Mouse (Mus musculus) thymus, adult 18-20 months (tissue): ENCODE measurements around the gene Hdgfl2.
"Not testable (repeated sequence)": the region's sequence is repeated elsewhere in the genome, so short reads cannot be mapped to it uniquely, and the experiment has no call there.

Experiments
- DNase-seq, 2 experiments: peaks; one replicate each; pipeline ENCODE4 v3.0.0; 2022; ENCODE audit warnings: mixed read lengths in 2 of 2

Hdgfl2 gene

DNA sequence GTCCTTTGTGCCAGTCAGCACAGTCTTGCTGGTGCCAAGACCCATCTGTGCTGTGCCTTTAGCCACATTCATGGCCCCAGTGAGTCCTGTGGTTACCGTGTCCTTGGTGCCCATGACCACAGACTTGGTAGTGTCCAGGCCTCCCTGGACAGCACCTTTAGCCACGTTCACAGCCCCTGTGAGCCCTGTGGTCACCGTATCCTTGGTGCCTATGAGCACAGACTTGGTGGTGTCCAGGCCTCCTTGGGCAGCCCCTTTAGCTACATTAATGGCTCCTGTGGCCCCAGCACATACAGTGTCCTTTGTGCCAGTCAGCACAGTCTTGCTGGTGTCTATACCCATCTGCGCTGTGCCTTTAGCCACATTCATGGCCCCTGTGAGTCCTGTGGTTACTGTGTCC lies 27.0 kb downstream of the Hdgfl2 start:
- DNase-seq, result not testable (repeated sequence)

DNA sequence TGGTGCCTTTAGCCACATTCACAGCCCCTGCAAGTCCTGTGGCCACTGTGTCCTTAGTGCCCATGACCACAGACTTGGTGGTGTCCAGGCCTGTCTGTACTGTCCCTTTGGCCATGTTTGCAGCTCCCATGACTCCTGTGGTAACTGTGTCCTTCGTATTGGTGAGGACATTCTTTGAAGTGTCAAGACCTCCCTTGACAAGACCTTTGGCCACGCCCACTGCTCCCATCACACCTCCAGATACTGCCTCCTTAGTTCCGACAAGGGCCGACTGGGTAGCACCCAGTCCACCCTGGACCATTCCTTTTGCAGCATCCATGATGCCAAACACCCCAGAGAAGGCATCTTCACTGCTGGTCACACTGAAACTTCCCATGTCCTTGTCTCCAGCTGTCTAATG lies 27.5 kb downstream of the Hdgfl2 start:
- no peak for DNase-seq

DNA sequence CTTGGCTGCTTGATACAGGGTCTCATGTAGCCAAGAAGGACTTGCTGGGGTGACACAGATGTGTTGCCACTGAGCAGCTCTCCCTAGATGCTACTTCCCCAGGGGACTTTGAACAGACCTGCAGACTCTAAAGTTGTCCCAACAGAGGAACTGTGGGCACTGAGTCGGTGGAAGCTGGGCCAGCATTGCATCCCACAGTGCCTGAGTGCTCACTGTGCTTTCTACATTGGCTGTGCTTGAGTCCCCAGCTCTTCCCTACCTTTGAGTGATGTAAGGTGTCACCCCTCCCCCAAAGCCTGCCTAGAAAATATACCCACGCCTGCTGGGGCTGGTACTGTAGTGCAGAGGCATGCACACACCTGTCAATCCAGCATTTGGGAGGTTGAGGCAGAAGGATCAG lies 28.3 kb downstream of the Hdgfl2 start:
- DNase-seq, result no peak

DNA sequence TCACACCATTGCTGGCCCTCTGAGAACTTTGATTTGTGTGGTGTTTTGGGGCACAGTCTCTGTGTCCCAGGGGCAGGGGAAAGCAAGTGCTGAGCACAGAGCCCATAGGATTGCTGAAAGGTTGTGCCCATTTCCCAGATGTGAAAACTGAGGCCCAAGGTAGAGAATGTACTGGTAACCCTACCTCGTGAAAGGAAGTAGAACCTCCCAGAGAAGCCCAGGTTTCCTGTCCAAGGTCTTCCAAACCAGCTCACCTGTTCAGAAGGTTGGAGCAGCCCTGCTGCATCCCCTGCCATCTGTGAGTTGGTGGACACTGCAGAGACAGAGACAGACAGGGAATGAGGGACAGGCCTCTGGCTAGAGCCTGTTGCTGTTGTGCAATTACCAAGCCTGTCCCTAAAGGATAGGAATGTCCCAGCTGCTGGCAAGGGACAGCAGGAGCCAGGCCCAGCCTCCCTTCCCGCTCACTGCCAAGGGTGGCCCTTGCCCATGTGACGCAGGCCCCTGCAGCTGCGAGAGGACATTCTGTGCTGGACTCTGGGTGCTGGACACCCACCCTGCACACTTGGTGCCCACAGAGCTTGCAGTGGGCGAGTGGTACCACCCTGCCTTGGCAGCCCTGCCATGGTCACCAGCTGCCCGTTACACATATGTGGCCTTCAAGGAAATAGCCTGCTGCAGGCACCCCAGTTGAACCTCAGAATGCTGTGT lies 29.1 kb downstream of the Hdgfl2 start:
- no peak for DNase-seq

DNA sequence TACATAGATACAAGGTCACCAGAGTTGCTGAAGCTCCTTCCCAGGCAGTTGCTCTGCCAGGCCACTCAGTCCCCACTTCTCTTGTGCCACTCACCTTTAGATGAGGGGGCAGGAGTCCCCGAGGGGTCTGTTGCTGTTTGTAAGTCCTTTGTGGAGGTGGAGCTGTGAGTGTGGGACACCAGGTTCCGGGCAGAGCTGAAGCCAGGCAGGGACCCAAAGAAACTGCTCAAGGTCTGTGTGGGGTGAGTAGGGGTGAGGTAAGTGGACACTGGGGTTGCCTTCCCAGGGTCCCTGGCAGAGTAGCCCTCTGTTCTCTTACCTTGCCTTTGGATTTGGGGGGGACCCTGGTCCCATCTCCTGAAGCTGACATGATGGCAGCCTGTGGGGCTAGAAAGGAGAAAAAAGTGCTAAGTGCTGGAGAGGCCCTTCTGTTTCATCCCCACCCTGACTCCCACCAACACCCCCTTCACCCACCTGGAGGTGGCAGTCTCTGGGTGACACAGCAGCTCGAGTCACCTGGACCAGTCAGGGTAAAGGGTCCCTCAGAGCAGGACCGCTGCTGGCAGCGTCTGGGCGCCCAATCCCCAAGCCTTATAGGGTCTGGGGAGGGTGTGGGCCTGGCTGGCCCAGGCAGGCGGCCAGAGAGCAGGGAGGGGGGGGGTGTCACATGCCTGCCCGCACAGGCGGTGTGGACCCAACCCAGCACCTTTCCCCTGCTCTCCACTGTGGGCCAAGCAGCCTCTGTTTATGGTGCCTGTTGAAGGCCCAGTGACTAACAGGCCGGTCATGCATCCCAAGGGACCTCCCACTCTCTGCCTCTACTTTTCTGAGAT lies 30.0 kb downstream of the Hdgfl2 start, which contains the start of gene Plin4:
TSS of gene Plin4 (minus strand) at position 585 of the 833 bp plus-strand sequence.
- no peak for DNase-seq

DNA sequence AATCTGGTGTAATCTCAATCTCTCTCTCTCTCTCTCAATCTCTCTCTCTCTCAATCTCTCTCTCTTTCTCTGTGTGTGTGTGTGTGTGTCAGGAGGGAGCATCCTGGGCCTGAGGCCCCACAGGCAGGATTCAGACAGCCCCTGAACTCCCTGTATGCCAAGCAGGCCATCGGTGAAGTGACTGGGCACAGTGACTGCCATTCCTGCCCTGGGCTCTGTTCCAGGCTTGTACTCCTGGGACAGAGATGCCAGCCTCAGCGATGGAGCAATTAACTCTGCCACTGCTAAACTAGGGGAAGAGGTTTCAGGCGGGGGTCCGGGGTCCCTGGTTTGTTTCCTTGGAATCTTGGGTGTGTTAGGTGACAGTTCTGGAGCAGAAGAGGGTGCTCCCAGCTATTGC lies 31.1 kb downstream of the Hdgfl2 start:
- no peak for DNase-seq

DNA sequence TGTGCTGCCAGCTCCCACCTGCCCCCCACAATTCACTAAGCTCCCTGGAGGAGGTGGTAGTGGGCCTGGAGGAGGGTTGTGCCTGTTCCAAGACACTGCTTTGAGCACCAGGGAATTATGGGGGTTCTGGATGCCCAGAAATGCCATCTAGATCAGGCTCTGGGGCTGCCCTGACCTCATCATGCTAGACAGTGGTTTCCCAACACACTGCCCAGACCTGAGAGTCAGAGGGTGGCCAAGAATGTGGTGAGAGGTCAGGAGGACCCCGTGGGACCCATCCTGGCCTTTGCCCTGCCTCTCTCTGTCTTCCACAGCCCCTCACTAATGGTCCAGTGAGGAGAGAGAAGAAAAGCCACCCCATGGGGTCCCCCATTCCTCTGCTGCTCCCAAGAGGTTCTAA lies 31.6 kb downstream of the Hdgfl2 start:
- no peak for DNase-seq

DNA sequence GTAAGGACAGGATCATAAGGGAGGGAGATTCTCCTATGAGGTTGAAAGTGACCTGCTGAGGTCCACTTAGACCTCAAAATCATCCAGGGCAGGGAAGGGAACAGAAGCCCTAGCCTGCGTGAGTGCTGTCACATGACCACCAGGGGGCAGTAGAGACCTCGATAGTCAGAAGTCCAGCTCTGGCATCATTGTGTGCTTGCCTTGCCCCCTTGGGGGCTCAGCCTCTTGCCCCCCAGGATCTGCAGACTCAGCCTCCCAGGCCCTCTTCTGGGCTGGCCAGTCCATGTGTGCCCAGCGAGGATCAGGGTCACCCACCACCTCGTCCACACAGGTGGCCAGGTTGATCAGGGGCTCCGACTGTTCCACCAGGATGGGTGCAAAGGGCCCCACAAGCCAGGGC lies 32.4 kb downstream of the Hdgfl2 start:
- DNase-seq, result no peak

DNA sequence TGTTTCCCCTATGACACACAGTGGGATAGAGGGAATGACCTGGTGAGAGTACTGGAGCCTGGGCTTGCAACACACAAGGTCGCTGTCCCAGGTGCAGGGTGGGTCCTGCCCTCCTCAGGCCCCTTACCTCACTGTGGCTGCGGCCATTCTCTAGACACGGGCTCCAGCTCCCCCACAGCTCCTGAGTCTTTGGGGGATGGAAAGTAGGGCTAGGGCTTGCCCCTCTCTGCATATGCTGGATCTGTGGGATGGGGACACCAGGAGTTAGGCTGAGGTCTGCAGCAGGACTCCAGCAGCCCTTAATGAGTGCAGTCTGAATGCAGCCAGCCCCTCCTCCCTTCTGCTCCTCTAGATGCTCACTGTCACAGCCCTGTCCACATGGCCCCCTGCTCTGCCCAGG lies 33.3 kb downstream of the Hdgfl2 start:
- DNase-seq, result no peak

DNA sequence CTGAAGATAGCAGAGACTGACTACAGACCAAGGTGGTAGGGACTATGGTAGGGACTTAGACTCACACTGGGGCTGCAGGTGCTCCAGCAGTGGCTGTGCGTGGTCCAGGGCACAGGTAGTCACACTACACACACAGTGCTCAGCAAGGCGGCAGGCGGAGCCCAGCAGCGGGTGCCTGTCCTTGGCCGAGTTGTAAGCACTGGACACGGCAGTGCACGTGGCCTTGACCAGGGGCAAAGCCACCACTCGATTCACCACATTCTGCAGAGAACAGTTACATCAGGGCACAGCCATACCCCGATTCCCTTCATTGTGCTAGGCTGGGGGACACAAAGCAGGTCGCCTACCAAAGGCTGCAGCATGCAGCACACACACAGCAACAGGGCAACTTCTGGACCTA lies 36.8 kb downstream of the Hdgfl2 start:
- DNase-seq, result no peak

DNA sequence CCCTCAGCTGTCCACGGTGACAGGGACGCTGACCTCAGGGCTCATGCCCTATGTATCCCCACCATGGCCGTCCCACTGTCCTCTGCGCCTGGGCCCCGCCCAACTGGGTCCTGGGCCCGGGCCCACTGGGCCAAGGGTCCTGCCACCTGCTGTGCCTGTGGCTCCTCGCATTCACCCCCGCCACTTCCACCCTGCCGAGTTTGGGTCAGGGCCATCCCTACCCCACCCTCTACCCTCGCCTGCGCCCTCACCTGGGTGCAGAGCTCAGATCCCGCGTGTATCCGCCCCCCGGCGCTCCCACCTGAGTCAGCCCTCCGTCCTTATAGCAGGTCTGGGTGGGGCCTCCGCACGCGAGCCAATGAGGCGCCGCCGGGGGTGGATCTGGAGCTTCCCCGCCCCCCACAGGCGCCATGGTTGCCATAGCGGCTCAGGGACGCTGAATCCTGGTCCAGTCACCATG lies 37.8 kb downstream of the Hdgfl2 start, which contains the start of gene Plin5:
TSS of gene Plin5 (minus strand) at position 346 of the 460 bp plus-strand sequence.
- no peak for DNase-seq

DNA sequence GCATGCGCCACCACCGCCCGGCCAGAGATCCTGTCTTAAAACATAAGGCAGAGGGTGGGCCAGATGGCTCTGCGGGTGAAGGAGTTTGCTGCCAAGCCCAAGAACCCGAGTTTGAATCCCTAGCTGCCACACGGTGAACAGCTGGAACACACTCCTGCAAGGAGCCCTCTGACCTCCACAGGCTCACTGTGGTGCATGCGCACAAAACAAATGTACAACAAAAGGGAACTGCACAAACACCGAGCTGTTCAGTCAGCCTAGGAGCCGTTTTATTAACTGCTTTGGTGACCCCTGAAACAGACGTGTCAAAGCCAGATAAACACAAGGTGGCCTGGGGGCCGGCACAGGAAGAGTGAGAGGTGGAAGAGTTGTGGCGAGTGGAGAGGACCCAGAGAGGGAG lies 40.0 kb downstream of the Hdgfl2 start:
- DNase-seq, result no peak

DNA sequence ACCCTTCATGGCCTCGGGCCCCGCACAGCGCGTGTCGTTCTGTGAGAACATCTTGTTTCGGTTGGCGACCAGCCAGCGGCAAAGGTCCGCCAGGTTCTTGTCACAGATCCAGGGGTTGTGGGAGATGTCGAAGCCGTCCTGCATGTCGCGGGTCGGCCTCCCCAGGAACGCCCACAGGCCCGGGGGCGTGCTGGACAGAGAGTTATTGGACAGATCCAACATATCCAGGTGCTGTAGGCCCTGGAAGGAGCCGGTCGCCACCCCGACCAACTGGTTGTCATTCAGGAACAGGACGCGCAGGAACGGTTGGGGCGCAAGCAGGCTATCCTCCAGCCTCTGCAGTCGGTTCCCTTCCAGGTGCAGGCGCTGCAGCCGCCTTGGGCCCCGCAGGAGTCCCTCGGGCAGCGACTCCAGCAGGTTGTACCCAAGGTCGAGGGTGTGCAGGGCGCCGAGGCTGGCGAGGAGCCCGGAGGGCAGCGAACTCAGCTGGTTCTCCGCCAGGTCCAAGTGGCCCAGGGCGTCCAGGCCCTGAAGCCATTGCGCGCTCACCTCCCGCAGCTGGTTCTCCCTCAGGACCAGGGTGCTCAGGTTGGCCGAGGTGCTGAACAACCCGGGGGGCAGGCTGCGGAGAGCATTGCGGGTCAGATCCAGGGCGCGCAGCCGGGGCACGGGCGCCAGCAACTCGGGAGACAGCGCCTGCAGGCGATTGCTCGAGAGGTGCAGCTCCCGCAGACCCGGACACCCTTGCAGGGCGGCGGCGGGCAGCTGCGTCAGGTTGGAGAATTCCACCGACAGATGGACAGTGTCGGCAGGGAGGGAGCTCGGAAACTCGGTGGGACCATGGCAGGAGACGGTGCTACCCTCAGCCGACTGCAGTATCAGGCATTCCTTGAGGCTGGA lies 40.8 kb downstream of the Hdgfl2 start:
- DNase-seq, result no peak

DNA sequence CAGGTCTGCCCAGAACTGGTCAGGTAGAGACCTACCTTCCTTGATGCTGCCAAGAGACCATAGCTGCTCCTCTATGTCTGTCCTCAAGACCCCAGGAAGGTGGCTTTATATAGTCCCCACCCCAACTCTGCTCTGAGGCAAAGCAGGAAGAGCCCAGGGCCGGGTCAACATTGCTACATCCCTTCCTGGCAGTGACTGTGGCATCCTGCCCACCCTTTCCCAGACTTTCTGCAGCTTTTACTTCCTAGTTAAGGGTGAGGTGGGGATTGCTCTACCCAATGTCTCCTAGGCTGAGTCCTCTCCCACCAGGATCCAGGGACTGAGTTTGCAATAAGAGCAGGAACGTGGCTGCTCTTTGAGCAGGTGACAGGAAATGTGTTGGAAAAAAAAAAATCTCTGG lies 42.4 kb downstream of the Hdgfl2 start, which contains the start of gene Lrg1:
TSS of gene Lrg1 (minus strand) at position 176 of the 400 bp plus-strand sequence.
- no peak for DNase-seq

DNA sequence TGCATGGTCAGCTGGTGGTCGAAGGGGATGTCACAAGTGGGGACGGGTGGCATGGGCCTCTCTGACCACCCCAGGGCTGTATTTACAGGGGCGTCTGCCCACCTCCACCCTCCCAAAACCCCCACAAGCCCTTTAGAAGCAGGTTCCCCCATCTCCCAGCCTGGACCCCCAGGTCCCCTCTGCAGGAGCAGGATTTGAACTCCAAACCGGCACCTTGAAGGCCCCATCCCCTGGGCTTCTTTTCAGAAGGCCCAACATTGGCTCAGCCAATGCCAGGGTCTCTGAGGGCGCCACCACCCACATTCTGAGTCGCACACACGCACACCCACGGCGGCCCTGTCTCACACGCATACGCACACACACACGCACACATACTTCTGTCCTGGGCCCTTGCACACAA lies 43.7 kb downstream of the Hdgfl2 start:
- DNase-seq, result no peak

DNA sequence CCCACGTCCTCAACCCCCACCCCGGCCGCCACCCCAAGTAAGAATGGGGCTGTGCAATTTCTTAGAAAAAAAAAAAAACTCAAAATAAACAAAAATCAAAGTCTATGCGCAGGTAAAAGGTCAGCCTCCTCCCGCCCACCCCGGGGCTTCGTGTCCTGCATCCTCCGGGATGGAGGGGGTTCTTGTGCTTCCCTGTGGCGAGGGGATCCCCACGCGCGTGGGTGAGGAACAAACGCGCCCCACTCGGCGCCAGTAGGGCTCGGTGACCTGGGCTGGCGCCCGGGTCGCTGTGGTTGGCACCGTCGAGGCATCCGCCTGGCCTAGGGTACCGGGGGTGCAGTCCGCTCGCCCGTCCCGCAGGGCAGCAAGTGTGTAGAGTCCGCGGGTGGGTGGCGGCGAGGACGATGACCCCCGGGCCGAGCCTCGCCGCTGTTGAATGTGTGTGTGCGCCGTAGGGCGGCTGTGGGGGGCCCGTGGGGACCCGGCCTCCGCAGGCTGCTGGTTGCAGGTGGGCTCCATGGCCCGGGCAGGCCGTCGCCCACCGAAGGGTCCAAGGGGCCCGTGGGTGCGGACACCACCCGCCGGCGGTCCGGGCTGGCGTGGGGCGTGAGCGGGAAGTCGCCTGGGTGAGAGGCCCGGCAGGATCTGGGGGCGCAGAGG lies 44.4 kb downstream of the Hdgfl2 start:
- no peak for DNase-seq

DNA sequence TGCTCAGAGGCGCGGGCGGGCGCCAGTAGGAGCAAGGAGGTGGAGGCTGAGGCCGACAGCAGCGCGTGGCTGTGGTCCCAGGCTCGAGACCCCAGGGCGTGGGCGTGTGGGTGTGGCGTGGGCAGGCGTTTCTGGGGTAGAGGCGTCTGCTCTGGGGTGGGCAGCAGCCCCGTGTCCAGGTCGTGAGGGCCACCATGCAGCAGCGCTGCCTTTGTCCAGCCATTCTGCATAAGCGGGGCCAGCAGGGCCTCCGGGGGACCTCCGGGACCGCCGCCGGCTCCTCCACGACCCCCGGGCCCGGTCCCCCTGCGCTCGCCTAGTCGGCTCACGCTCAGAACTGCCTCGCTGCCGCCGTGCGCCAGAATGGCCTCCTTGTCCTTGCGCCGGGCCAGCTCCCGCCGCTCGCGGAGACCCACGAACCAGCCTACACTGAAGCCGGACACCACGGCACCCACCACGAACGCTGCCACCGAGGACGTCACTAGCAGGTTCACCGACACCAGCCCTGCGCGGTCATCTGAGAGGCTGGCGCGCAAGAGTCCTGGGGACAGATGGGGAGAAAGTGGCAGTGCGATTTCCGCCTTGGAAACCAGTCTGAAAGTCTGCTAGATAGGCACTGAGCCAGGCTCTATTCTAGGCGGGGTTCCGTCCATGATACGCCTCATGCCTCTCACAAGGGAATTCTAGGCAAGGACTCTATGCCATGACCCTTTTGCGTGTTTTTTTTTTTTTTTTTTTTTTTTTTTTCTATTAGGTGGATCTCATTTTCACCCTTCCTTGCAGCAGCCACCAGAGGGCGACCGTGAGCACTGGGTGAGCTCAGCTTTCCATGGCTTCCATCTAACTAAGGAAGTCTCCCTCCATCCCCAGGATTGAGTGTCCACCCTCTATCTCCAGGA lies 45.2 kb downstream of the Hdgfl2 start:
- DNase-seq, result no peak

DNA sequence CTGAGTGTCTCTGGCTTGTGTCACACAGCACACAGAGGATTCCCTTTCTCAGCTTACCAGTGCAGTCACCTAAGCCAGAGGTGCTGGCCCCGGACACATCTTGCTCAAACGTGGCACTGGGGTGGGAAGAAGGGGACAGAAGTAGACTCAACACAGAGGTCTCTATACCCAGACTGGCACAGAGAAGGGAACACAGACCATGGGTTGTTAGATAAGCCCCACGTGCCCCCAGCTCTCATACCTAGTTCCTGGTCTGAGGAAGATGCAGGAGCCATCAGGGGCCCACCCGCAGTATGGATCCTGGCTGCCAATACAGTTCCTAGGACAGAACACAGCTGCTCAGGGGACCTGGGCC lies 45.8 kb downstream of the Hdgfl2 start:
- no peak for DNase-seq

DNA sequence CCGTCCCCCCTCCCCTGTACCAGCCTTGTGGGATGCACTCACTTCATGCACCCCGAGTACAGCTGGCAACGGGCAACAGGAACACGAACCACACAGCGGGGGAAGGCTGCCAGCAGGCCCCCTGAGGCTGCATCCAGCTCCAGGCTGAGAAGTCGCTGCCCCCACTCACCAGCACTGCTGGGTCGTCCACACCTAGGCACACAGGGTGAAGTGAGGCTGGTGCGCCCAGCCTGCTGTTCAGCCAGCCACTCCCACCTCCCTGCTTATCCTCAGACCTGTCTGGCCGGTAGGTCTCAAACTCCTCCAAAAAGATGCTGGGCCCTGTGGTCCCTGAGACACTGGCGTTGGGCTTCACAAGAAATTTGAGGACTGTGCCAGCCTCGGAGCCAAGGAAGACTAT lies 46.7 kb downstream of the Hdgfl2 start:
- no peak for DNase-seq

DNA sequence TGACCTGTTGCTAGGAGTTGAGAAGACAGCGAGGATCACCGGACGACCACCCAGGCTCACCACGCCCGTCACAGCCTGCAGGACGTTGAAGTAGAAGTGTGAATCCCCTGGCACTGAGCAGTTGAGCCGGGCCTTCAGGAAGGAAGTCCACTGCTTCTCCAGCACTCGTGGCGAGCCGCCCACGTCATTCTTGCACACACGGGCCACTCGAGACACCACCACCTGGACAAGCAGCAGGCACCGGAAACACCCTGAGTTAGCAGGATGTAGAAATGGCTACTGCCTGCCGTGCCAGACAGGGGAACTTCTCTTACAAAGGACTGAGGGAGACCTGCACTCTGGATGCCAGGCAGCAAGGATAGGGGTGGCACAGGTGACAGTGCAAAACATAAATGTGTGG lies 48.8 kb downstream of the Hdgfl2 start:
- DNase-seq, result no peak

DNA sequence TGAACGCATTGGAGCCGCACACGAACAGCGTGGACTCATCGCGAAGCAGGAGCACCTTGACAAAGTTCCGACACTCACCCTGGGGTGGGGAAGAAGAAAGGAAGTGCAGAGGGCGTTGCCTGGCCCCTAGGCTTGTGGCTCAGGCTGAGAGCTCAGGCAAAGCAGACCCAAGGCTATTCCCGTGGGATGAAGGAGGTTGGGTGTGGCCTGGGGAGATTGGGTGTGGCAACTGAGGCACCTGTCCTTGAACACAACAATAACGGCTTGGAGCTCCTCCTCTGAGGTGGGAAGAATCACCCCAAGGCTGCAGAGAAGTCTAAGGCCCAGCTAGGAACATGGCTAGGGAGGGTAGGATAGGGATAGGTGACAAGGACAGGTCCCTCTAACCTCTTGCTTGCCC lies 51.7 kb downstream of the Hdgfl2 start:
- no peak for DNase-seq
